Mouse (Mus musculus): ENCODE measurements around the gene Shisa9.

GRCm38 (mm10) chr16:12315627-12316026, 331.7 kb downstream of the Shisa9 start:
- no peak for TF ChIP-seq CTCF (IDR thresholded peaks at IDR 0.05; ENCODE audit: low read depth)
- TF ChIP-seq EP300 (optimal IDR thresholded peaks at IDR 0.05): no peak

Measured in stomach, postnatal 0 days (tissue).